Mouse (Mus musculus) stomach, embryonic 15.5 days (tissue): ENCODE data around the gene Zfp788. TPM values are rescaled to one million over a fixed set of nuclear protein-coding genes. Genes with fewer than 3 reads are reported as not detected.
"Not testable (repeated sequence)": the region's sequence is repeated elsewhere in the genome, so short reads cannot be mapped to it uniquely, and the experiment has no call there.

Experiments used
- ATAC-seq: fragments of 200-750 bp; cut with Nextera tagmentation; 2 replicates; pipeline ENCODE4 v1.8.0; 2017; ENCODE audit warnings: low read depth, moderate number of reproducible peaks, moderate TSS enrichment; ENCODE audit not compliant: insufficient read depth, low FRiP score
- H3K27ac ChIP-seq: fragments of 300-500 bp; sonication (generic); 2 replicates; pipeline ENCODE4 v1.5.1; 2015; ENCODE audit warnings: mild to moderate bottlenecking, inconsistent platforms
- H3K27me3 ChIP-seq: fragments of 300-500 bp; sonication (generic); replicated peaks from 2 replicates; pipeline ENCODE4 v1.6.1; 2015; ENCODE audit warnings: inconsistent platforms
- H3K36me3 ChIP-seq: fragments of 300-500 bp; sonication (generic); 2 replicates; pipeline ENCODE4 v1.6.1; 2015; ENCODE audit warnings: inconsistent platforms
- H3K4me1 ChIP-seq: fragments of 300-500 bp; sonication (generic); 2 replicates; pipeline ENCODE4 v1.6.1; 2015; ENCODE audit warnings: inconsistent platforms
- H3K4me2 ChIP-seq: fragments of 300-500 bp; sonication (generic); 2 replicates; pipeline ENCODE4 v1.6.1; 2015; ENCODE audit warnings: mild to moderate bottlenecking, inconsistent platforms
- H3K4me3 ChIP-seq: fragments of 300-500 bp; sonication (generic); replicated peaks from 2 replicates; pipeline ENCODE4 v1.5.1; 2015; ENCODE audit warnings: inconsistent platforms
- H3K9ac ChIP-seq: fragments of 300-500 bp; sonication (generic); 2 replicates; pipeline ENCODE4 v1.6.1; 2015; ENCODE audit warnings: inconsistent platforms
- H3K9me3 ChIP-seq: fragments of 300-500 bp; sonication (generic); 2 replicates; pipeline ENCODE4 v1.6.1; 2016; ENCODE audit warnings: inconsistent platforms
- WGBS: fragments of 180-500 bp; shearing (Covaris S2); methylation state at CpG from one replicate; pipeline ENCODE4 v1.1.7; 2015; 5-methylcytosine and 5-hydroxymethylcytosine counted together
- polyA plus RNA-seq: library from polyadenylated mRNA; unstranded; fragments of >200 nt; fragmentation: Nextera tagmentation; extraction: Ambion mirVana; gene quantifications from 2 replicates; pipeline ENCODE4 v1.2.1, GENCODE M21; 2015

The Zfp788 gene
- 8.5 and 9.6 TPM in 2 replicates for polyA plus RNA-seq

DNA sequence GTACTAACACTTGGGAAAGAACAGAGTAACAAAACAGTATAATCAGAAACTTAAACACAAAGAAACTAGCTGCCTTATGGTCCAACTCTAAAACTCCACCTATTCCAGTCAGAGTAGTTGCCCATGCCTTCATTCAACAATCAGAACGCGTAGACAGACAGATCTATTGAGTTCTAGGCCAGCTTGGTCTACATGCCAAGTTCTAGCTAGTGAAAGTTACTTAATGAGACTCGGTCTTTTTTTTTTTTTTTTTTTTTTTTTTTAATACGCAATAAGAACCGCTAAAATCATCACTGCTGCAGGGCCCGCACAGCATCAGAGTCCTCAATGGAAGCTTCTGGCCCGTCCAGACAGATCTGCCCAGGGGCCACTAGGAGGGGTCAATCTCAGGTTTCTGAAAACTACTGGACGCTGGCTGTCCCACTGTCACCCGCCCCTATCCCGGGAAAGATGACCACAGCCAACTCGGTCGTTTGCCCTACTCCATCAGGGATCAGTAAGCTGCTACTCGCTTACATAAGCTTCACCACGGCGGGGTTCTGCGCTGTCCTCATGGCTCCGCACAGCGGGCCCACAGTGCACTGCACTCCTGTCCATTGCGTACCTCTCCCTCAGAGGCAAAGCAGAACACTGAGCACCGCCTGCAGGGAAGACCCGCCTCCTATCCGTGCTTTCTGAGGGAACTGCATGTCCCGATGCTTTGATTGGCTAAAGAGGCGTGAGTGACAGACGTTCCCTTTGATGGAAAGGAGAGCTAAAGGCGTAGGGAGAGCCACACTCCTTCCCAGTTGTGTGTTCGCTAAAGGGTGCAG is at the start of gene Zfp788:
Gene Zfp788, plus strand, starts transcription at position 795 of the 812 bp plus-strand sequence.
- Histone ChIP-seq H3K27me3 (no peaks in the 10 kb centered on the region), H3K9ac (peak within 1 kb of the TSS; percentile 65; the same call in 1 of the 2 replicates), H3K27ac (peak within 1 kb of the TSS; percentile 99), H3K9me3 (no peaks in the 10 kb centered on the region), H3K36me3 (peaks cover 17% of the 10 kb centered on the region), H3K4me2 (peak within 1 kb of the TSS; percentile 94), H3K4me3 (peak within 1 kb of the TSS; percentile 72), H3K4me1 (no peaks in the 10 kb centered on the region)
- 2% methylated on average over 27 of the region's 27 CpGs for WGBS
- peak; percentile 98 for ATAC-seq

DNA sequence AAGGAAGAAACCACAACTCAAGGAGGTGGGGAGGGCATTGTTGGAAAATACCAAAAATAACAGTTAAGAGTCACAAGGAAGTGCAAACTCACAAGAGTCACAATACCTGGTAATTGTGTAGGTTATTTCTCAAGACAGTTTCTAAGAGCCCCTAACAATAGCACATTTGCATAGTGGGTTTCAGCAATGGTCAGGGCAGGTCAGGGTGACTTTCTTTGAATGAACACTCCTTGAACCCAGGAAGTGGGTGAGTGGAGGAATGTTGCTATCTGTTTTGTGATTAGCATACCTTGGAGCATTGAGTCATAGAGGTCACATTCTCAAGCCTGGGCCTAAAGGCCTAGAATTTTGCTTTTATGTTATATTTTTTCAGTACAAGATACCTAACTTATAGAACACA is 45.2 kb upstream of the Zfp788 start:
- H3K9me3 ChIP-seq, ATAC-seq, H3K36me3 ChIP-seq, H3K4me3 ChIP-seq, H3K9ac ChIP-seq, H3K4me2 ChIP-seq, H3K27me3 ChIP-seq, H3K27ac ChIP-seq, H3K4me1 ChIP-seq: not testable (repeated sequence)

DNA sequence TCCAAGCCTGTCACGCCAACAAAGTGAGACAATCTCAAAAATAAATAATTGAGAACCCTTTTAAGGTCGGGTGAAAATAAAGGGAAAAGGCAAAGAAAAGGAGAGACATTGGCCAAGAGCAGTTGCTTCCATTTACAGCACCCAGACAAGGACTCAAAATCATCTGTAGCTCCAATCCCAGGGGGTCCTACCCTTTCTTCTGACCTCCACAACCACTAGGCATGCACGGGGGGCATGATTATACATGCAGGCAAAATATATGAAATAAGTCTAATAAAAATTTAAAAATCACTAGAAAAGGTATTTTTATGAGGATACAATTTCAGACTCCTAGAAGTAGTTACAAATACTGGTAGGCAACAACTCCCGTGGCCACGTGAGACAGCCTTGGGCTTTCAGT is 34.4 kb upstream of the Zfp788 start:
- no peaks in the 10 kb centered on the region for H3K36me3 ChIP-seq
- ATAC-seq, result no peak
- peak overlapping the region; percentile 68 for H3K4me3 ChIP-seq
- peak overlapping the region; percentile 69 for H3K4me2 ChIP-seq
- no peaks in the 10 kb centered on the region for H3K9me3 ChIP-seq
- H3K27me3 ChIP-seq, result no peaks in the 10 kb centered on the region
- no peak overlapping the region for H3K27ac ChIP-seq
- H3K9ac ChIP-seq, result no peak overlapping the region
- WGBS, result 43% methylated on average over 5 of the region's 5 CpGs
- H3K4me1 ChIP-seq, result peaks cover 3% of the 10 kb centered on the region; the same call in 1 of the 2 replicates

DNA sequence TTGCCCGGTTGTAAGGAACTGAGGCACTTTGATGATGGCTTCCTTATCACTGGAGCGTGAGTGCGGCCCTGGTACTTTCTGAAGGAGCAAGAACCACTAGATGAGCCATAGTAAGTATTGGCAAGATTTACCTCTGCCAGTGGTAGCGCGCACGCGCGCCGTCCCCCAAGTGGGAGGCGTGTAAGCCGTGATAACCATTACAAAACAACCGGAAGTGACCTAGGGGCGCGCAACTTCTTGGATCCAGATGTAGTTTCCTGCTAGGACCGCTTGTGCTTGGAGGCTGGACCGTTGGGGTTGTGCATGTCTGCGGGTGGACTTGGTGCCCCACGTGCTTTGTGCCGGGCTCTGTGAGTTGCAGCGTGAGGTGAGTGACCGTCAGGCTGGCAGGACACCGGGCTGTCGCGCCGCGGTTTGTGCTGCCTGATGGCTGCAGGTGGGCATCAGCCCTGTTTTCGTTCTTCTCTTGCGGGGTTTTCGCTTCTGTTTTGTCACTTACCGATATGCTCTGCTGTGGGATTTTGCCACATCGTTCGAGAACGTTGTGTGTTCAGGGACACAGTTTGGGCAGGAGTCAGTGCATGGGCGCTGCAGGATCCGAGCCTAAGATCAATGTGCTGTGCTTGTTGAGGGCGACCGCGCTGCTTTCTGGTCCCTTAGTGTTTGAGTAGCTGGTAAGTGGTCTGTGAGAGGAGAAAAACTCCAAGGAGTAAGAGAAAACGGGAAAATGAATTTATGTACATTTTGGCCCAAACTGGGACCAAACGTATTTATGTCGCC is 33.8 kb upstream of the Zfp788 start, which contains the start of gene 2610021A01Rik:
Gene 2610021A01Rik, plus strand, starts transcription at position 197 of the 780 bp plus-strand sequence.
- H3K9me3 ChIP-seq, result no peaks in the 10 kb centered on the region
- peak within 1 kb of the TSS; percentile 68 for H3K4me3 ChIP-seq
- peak within 1 kb of the TSS; percentile 74 for H3K9ac ChIP-seq
- H3K36me3 ChIP-seq, result no peaks in the 10 kb centered on the region
- peak within 1 kb of the TSS; percentile 69 for H3K4me2 ChIP-seq
- under 1% methylated on average over 41 of the region's 41 CpGs for WGBS
- H3K27me3 ChIP-seq, result no peaks in the 10 kb centered on the region
- peak within 1 kb of the TSS; percentile 61; the same call in 1 of the 2 replicates for H3K27ac ChIP-seq
- peaks cover 3% of the 10 kb centered on the region; the same call in 1 of the 2 replicates for H3K4me1 ChIP-seq
- peak; percentile 98 for ATAC-seq

DNA sequence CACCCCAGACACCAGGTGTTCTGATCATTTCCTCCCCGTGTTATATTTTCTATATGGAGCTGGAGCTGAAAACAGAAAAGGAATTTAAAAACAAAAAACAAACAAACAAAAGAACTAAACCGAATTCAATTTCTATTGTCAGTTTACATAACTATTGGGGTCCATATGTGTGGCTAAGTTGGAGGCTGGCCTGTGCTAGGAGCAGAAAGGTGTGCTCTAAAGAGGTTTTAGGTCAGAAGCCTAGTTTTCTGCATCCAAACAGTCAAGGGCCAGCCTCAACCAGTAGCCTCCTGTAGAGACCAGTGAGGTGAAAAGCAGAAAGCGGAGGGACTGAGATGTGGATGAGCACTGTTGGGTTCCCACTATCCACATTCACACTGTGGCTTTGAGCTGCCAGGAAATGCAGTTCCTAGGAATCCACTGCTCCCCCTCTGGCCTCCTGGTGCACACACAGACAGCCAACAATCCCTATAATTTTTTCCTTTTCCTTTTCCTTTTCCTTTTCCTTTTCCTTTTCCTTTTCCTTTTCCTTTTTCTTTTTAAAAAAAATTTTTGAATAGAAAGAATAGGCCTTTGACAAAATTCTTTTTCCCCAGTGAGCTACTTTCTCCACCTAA is 33.0 kb upstream of the Zfp788 start:
- ATAC-seq, result no peak
- Histone ChIP-seq H3K4me3 (peak overlapping the region; percentile 68), H3K9me3 (no peaks in the 10 kb centered on the region), H3K36me3 (no peaks in the 10 kb centered on the region), H3K4me1 (peaks cover 3% of the 10 kb centered on the region; the same call in 1 of the 2 replicates), H3K27ac (peak overlapping the region; percentile 61; the same call in 1 of the 2 replicates), H3K4me2 (peak overlapping the region; percentile 69), H3K9ac (peak overlapping the region; percentile 74; the same call in 1 of the 2 replicates), H3K27me3 (no peaks in the 10 kb centered on the region)
- 5% methylated on average over 3 of the region's 3 CpGs for WGBS

DNA sequence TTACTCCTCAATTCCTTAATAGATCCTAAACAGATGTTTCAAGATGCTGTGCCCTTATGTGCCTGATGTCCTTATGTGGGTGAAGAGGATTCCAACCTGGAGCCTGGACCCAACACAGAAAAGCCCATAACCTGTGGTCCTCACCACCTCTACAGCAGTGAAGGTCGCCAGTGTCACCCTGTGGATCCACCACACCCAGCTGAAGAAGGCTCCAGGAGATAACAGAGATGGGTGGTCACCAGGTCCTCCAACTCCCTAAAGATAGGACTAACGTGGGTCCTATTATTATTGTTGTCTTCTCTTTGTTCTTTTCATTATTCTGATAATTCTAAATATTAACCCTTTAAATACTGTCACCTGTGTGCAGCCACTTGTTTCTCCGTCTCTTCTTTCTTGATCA is 21.3 kb upstream of the Zfp788 start:
- no peak overlapping the region for H3K9ac ChIP-seq
- H3K27ac ChIP-seq, result no peak overlapping the region
- no peak for ATAC-seq
- no peaks in the 10 kb centered on the region for H3K4me1 ChIP-seq
- no peaks in the 10 kb centered on the region for H3K9me3 ChIP-seq
- H3K36me3 ChIP-seq, result 0 out of 2 replicates have a peak, but pooled peaks cover 3% of the 10 kb centered on the region
- 67% methylated on average over 3 of the region's 3 CpGs for WGBS
- no peak overlapping the region for H3K4me2 ChIP-seq
- H3K27me3 ChIP-seq, result no peaks in the 10 kb centered on the region
- H3K4me3 ChIP-seq, result no peak overlapping the region

DNA sequence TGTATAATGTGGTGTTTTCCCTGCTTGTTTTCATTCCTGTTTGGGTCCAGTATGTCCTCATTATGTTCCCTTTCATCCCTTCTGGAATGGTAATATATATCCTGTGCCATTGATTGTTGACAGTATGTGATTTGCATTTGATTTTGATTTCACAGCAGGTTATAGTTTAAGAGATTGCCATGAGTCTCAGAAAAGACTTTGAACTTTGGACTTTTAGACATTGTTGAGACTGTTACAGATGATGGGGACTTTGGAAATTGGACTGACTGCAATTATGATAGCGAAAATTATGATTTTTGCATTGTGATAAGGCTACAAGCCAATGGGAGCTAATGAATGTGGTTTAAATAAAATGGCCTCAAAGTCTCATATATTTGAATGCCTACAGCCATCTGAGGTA is 16.8 kb upstream of the Zfp788 start:
- H3K4me3 ChIP-seq, H3K4me1 ChIP-seq, H3K36me3 ChIP-seq, ATAC-seq, H3K9me3 ChIP-seq, H3K27ac ChIP-seq, H3K4me2 ChIP-seq, H3K9ac ChIP-seq, H3K27me3 ChIP-seq: not testable (repeated sequence)
- 98% methylated on average over 1 of the region's 1 CpGs for WGBS

DNA sequence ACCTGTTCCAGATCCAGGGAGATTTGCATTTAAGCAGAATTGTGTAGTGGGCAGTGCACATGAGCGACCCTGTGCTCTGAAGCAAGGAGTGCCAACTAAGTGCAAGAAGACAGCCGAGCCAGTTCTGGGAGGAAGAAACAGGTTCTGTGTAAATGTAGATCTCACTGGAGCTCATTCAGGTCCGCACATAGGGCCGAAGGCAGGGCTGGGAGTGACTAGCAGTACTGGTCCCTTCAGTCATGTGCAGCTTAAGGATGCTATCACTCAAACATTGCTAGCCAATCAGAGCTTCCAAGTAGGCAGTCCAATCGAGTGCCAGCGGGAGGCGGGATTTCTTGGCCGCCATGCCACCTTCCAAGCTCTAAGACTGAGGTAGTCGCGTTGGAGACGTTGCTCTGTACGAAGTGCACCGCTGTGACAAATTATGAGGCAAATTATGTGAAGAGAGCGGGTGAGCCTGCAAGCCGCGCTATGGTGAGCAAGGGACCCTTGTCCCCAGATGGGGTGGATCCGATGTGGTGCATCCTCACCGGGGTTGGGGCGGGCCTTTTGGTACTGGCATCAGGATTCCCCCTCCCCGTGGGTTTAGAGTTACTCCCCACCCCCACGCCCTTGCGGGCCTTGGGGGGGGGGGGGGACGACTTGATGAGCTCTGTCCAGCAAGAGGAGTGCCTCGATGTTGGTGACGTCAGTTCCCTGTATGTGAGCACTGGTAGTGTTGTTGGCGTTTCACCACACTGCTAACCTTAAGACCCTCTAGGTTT is 400 bp downstream of the Zfp788 start:
- Histone ChIP-seq H3K9ac (peak overlapping the region; percentile 65; the same call in 1 of the 2 replicates), H3K4me2 (peak overlapping the region; percentile 94), H3K9me3 (no peaks in the 10 kb centered on the region), H3K36me3 (peaks cover 18% of the 10 kb centered on the region), H3K4me1 (no peaks in the 10 kb centered on the region), H3K27ac (peak overlapping the region; percentile 99), H3K27me3 (no peaks in the 10 kb centered on the region), H3K4me3 (peak overlapping the region; percentile 72)
- peak; percentile 97 for ATAC-seq
- under 1% methylated on average over 25 of the region's 26 CpGs for WGBS

DNA sequence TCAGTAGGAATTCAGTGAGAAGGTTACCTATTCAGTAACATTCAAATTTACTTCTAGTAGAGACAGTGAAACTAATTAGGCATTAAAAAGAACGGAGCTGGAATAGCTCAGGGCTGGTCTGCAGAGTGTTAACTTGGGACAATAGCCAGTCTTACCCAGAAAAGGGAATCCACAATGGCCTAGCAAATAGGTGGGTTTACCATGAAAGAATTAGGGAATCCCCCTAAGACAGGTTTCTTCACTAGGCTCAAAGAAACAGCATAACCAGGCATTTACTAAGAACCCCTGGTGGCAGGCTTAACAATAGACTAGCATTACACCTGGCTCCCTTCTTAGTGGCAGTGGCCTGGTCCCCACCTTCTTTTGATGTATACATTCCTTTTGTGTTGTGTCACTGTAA is 41.3 kb downstream of the Zfp788 start:
- H3K9ac ChIP-seq, ATAC-seq, H3K27ac ChIP-seq, H3K9me3 ChIP-seq, H3K36me3 ChIP-seq, H3K27me3 ChIP-seq, H3K4me3 ChIP-seq, H3K4me1 ChIP-seq, H3K4me2 ChIP-seq: not testable (repeated sequence)
- WGBS, result 68% methylated on average over 1 of the region's 1 CpGs
